Mouse (Mus musculus) erythroblast, embryonic 14.5 days (primary cell): ENCODE results near the gene Stil.

ENCODE experiments used
- GATA1 ChIP-seq: IDR thresholded peaks from 2 replicates; pipeline ENCODE4 v1.6.1; 2012; ENCODE audit warnings: low read length, inconsistent platforms, mixed read lengths
- TAL1 ChIP-seq: IDR thresholded peaks from 3 replicates; pipeline ENCODE4 v1.6.1; 2012; ENCODE audit warnings: low read length, inconsistent platforms, mixed read lengths

- TF ChIP-seq GATA1 (no peak), TAL1 (no peak)
These were observed 51.3 kb downstream of the Stil start for GRCm38 (mm10) chr4:115051245-115051644.
